Mouse (Mus musculus) olfactory bulb, adult 2 months (tissue): Measurements from ENCODE around the gene Cdc27. TPM values are rescaled to one million over a fixed set of nuclear protein-coding genes. Genes with fewer than 3 reads are reported as not detected.

Source experiments
- H3K27ac ChIP-seq: fragments of 200-500 bp; 2 replicates; pipeline ENCODE4 v1.5.1; 2012; ENCODE audit warnings: low read depth, low read length; ENCODE audit not compliant: insufficient read depth
- H3K4me1 ChIP-seq: fragments of 200-500 bp; 2 replicates; pipeline ENCODE4 v1.6.1; 2012; ENCODE audit warnings: low read length; ENCODE audit not compliant: control insufficient read depth, insufficient read depth
- H3K4me3 ChIP-seq: fragments of 200-500 bp; 2 replicates; pipeline ENCODE4 v1.5.1; 2012; ENCODE audit warnings: mild to moderate bottlenecking, low read depth, low read length, moderate library complexity; ENCODE audit not compliant: insufficient read depth
- CTCF ChIP-seq: fragments of 200-500 bp; IDR thresholded peaks from 2 replicates; pipeline ENCODE4 v1.5.1; 2012; ENCODE audit warnings: low read depth, mild to moderate bottlenecking, low read length, moderate library complexity; ENCODE audit not compliant: insufficient read depth
- POLR2A ChIP-seq: fragments of 200-500 bp; IDR thresholded peaks from 2 replicates; pipeline ENCODE4 v1.6.1; 2012; ENCODE audit warnings: mild to moderate bottlenecking, low read depth, low read length, moderate library complexity; ENCODE audit not compliant: insufficient read depth
- WGBS: fragments of 180-500 bp; shearing (Covaris S2); methylation state at CpG from one replicate; pipeline ENCODE4 v1.1.7; 2018; 5-methylcytosine and 5-hydroxymethylcytosine counted together
- polyA plus RNA-seq: library from polyadenylated mRNA; stranded (reverse); fragments of >200 nt; gene quantifications from 2 replicates; pipeline ENCODE4 v1.2.4, GENCODE M21; 2012; ENCODE audit warnings: low replicate concordance; ENCODE audit not compliant: missing spikeins, insufficient read depth, insufficient read length

The Cdc27 gene
- polyA plus RNA-seq, 1 experiment = 494 TPM

- H3K4me3 ChIP-seq = peak overlapping the region; percentile 89
- peaks cover 4% of the 10 kb centered on the region; the same call in 1 of the 2 replicates for H3K4me1 ChIP-seq
- WGBS = under 1% methylated on average over 19 of the region's 19 CpGs
- TF ChIP-seq POLR2A (peak; percentile 33; the same call in 1 of the 2 replicates), CTCF (no peak)
- H3K27ac ChIP-seq = peak overlapping the region; percentile 83; the same call in 1 of the 2 replicates
These were observed 81.0 kb downstream of the Cdc27 start for GRCm38 (mm10) chr11:104469371-104469835.

GRCm38 (mm10) chr11:104468751-104469268, 81.6 kb downstream of the Cdc27 start, which contains the start of gene Kansl1:
Gene Kansl1, minus strand, starts transcription at chr11:104468861.
- WGBS = 1% methylated on average over 65 of the region's 69 CpGs
- H3K27ac ChIP-seq = peak within 1 kb of the TSS; percentile 83; the same call in 1 of the 2 replicates
- TF ChIP-seq POLR2A (no peak), CTCF (no peak)
- H3K4me3 ChIP-seq = peak within 1 kb of the TSS; percentile 89
- H3K4me1 ChIP-seq = peaks cover 4% of the 10 kb centered on the region; the same call in 1 of the 2 replicates

DNA sequence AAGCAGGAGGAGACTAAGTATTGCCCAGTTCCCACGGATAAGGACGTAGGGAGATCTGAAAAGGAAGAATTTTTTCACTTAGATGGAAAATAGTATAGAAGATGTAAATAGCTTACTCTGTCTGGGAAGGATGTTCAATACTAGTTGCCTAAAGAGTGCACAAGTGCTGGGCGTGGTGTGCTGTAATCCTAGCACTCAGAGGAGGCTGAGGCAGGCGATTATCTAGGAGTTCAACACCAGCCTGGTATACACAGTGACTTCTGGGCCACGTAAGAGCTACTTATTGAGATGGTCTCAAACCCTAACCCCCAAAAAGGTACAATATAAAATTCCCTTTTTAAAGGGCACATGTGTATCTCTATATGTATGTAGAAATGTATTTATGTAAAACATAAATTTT, 82.7 kb downstream of the Cdc27 start:
- Histone ChIP-seq H3K4me1 (peaks cover 4% of the 10 kb centered on the region; the same call in 1 of the 2 replicates), H3K4me3 (no peak overlapping the region), H3K27ac (no peak overlapping the region)
- 78% methylated on average over 5 of the region's 5 CpGs for WGBS
- TF ChIP-seq POLR2A = no peak
- TF ChIP-seq CTCF = no peak

- TF ChIP-seq POLR2A = no peak
- TF ChIP-seq CTCF = no peak
- no peaks in the 10 kb centered on the region for H3K4me1 ChIP-seq
- no peak overlapping the region for H3K27ac ChIP-seq
- H3K4me3 ChIP-seq = no peak overlapping the region
These were observed 88.9 kb downstream of the Cdc27 start for GRCm38 (mm10) chr11:104461551-104461950.

- Histone ChIP-seq H3K27ac (no peak overlapping the region), H3K4me3 (no peak overlapping the region), H3K4me1 (0 out of 2 replicates have a peak, but pooled peaks cover 2% of the 10 kb centered on the region)
- 93% methylated on average over 2 of the region's 2 CpGs for WGBS
- TF ChIP-seq POLR2A = no peak
- no peak for TF ChIP-seq CTCF
These were observed 90.7 kb downstream of the Cdc27 start for GRCm38 (mm10) chr11:104459671-104460070.

DNA sequence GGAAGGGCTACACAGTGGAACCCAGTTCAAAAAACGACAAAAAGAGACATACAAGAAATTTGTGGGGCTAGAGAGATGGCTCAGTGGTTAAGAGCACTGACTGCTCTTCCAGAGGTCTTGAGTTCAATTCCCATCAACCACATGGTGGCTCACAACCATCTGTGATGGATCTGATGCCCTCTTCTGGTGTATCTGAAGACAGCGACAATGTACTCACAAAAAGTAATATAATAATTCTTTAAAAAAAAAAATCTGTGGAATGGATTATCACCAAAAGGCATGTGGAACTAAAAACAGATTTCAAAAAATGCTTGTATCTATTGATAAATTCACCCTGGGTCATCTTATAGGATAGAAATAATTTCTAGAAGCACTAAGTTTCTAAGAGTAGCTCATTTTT, 91.9 kb downstream of the Cdc27 start:
- no peak for TF ChIP-seq CTCF
- TF ChIP-seq POLR2A = no peak

More for the DNA sequence above, 91.9 kb downstream of the Cdc27 start:
- no peak overlapping the region for H3K4me3 ChIP-seq
- WGBS = 91% methylated on average over 2 of the region's 2 CpGs
- H3K4me1 ChIP-seq = 0 out of 2 replicates have a peak, but pooled peaks cover 2% of the 10 kb centered on the region
- no peak overlapping the region for H3K27ac ChIP-seq

Other genes starting within 250 kb of the Cdc27 start
- gene Kansl1, start 81.8 kb downstream of the Cdc27 start, polyA plus RNA-seq = not detected in 2 replicates
- not detected in 2 replicates for gene Myl4, start within 50 bp of the Cdc27 start, polyA plus RNA-seq
- gene Itgb3, start 57.4 kb upstream of the Cdc27 start, polyA plus RNA-seq = not detected in 2 replicates
- gene Gm11639, start 135.1 kb upstream of the Cdc27 start, polyA plus RNA-seq = not detected in 2 replicates